Mouse (Mus musculus): ENCODE data around the gene Fgg. TPM values are rescaled to one million over a fixed set of nuclear protein-coding genes. Genes with fewer than 3 reads are reported as not detected.

The Fgg gene
- polyA plus RNA-seq, 1 experiment from 2014 or later: 0.11 TPM

- H3K4me3 ChIP-seq (replicated peaks; ENCODE audit: low read length): no peak overlapping the region
- WGBS: 87% methylated on average over 4 of the region's 4 CpGs
Measured at GRCm38 (mm10) chr3:83039666-83040065, 32.1 kb downstream of the Fgg start.

GRCm38 (mm10) chr3:83042451-83042850, 34.9 kb downstream of the Fgg start:
- H3K9ac ChIP-seq (replicated peaks; ENCODE audit: low read depth, low read length): no peak overlapping the region
- H3K27me3 ChIP-seq (replicated peaks; ENCODE audit: control insufficient read depth, insufficient read depth, low read length): no peaks in the 10 kb centered on the region
- no peaks in the 10 kb centered on the region for H3K4me1 ChIP-seq (replicated peaks; ENCODE audit: control insufficient read depth, insufficient read depth, low read length)
- H3K36me3 ChIP-seq (ENCODE audit: control insufficient read depth, insufficient read depth): no peaks in the 10 kb centered on the region
- H3K4me2 ChIP-seq (ENCODE audit: low read length): no peak overlapping the region
- no peaks in the 10 kb centered on the region for H3K9me3 ChIP-seq (ENCODE audit: control insufficient read depth, low read length)
- H3K4me3 ChIP-seq (replicated peaks; ENCODE audit: low read length): no peak overlapping the region
- no peak overlapping the region for H3K27ac ChIP-seq (ENCODE audit: low read length)
- WGBS: 92% methylated on average over 5 of the region's 5 CpGs
- ATAC-seq: no peak

More at GRCm38 (mm10) chr3:83039666-83040065, 32.1 kb downstream of the Fgg start:
- no peaks in the 10 kb centered on the region for H3K4me1 ChIP-seq (replicated peaks; ENCODE audit: control insufficient read depth, insufficient read depth, low read length)
- no peaks in the 10 kb centered on the region for H3K27me3 ChIP-seq (replicated peaks; ENCODE audit: control insufficient read depth, insufficient read depth, low read length)
- no peaks in the 10 kb centered on the region for H3K36me3 ChIP-seq (ENCODE audit: control insufficient read depth, insufficient read depth)
- ATAC-seq: no peak
- no peak overlapping the region for H3K27ac ChIP-seq (ENCODE audit: low read length)
- H3K9ac ChIP-seq (replicated peaks; ENCODE audit: low read depth, low read length): no peak overlapping the region
- no peaks in the 10 kb centered on the region for H3K9me3 ChIP-seq (ENCODE audit: control insufficient read depth, low read length)
- no peak overlapping the region for H3K4me2 ChIP-seq (ENCODE audit: low read length)

- Histone ChIP-seq H3K9ac (replicated peaks; ENCODE audit: low read depth, low read length) (no peak overlapping the region), H3K4me3 (replicated peaks; ENCODE audit: low read length) (no peak overlapping the region), H3K4me2 (ENCODE audit: low read length) (no peak overlapping the region), H3K36me3 (ENCODE audit: control insufficient read depth, insufficient read depth) (no peaks in the 10 kb centered on the region), H3K27me3 (replicated peaks; ENCODE audit: control insufficient read depth, insufficient read depth, low read length) (no peaks in the 10 kb centered on the region), H3K9me3 (ENCODE audit: control insufficient read depth, low read length) (no peaks in the 10 kb centered on the region), H3K4me1 (replicated peaks; ENCODE audit: control insufficient read depth, insufficient read depth, low read length) (no peaks in the 10 kb centered on the region), H3K27ac (ENCODE audit: low read length) (no peak overlapping the region)
- WGBS: 91% methylated on average over 11 of the region's 11 CpGs
- ATAC-seq: no peak
Measured at GRCm38 (mm10) chr3:83046649-83047048, 39.1 kb downstream of the Fgg start.

GRCm38 (mm10) chr3:83049680-83050079, 42.2 kb downstream of the Fgg start, which contains the start of gene Fgb:
Fgb (minus strand) TSS chr3:83049863.
- H3K4me2 ChIP-seq (ENCODE audit: low read length): no peak within 1 kb of the TSS
- no peaks in the 10 kb centered on the region for H3K27me3 ChIP-seq (replicated peaks; ENCODE audit: control insufficient read depth, insufficient read depth, low read length)
- H3K27ac ChIP-seq (ENCODE audit: low read length): no peak within 1 kb of the TSS
- H3K9ac ChIP-seq (replicated peaks; ENCODE audit: low read depth, low read length): no peak within 1 kb of the TSS
- H3K36me3 ChIP-seq (ENCODE audit: control insufficient read depth, insufficient read depth): no peaks in the 10 kb centered on the region
- H3K4me1 ChIP-seq (replicated peaks; ENCODE audit: control insufficient read depth, insufficient read depth, low read length): no peaks in the 10 kb centered on the region
- 91% methylated on average over 8 of the region's 8 CpGs for WGBS
- no peak for ATAC-seq
- H3K4me3 ChIP-seq (replicated peaks; ENCODE audit: low read length): no peak within 1 kb of the TSS
- H3K9me3 ChIP-seq (ENCODE audit: control insufficient read depth, low read length): no peaks in the 10 kb centered on the region

- WGBS: 78% methylated on average over 5 of the region's 5 CpGs
- no peaks in the 10 kb centered on the region for H3K9me3 ChIP-seq (ENCODE audit: control insufficient read depth, low read length)
Measured at GRCm38 (mm10) chr3:83050661-83051060, 43.1 kb downstream of the Fgg start.

GRCm38 (mm10) chr3:83052102-83052501, 44.6 kb downstream of the Fgg start:
- Histone ChIP-seq H3K4me1 (replicated peaks; ENCODE audit: control insufficient read depth, insufficient read depth, low read length) (peaks cover 9% of the 10 kb centered on the region), H3K9me3 (ENCODE audit: control insufficient read depth, low read length) (no peaks in the 10 kb centered on the region), H3K27me3 (replicated peaks; ENCODE audit: control insufficient read depth, insufficient read depth, low read length) (no peaks in the 10 kb centered on the region), H3K9ac (replicated peaks; ENCODE audit: low read depth, low read length) (no peak overlapping the region), H3K4me2 (ENCODE audit: low read length) (no peak overlapping the region), H3K36me3 (ENCODE audit: control insufficient read depth, insufficient read depth) (no peaks in the 10 kb centered on the region), H3K27ac (ENCODE audit: low read length) (no peak overlapping the region), H3K4me3 (replicated peaks; ENCODE audit: low read length) (no peak overlapping the region)
- WGBS: 90% methylated on average over 5 of the region's 5 CpGs
- ATAC-seq: no peak

More at GRCm38 (mm10) chr3:83050661-83051060, 43.1 kb downstream of the Fgg start:
- Histone ChIP-seq H3K4me1 (replicated peaks; ENCODE audit: control insufficient read depth, insufficient read depth, low read length) (no peaks in the 10 kb centered on the region), H3K4me2 (ENCODE audit: low read length) (no peak overlapping the region), H3K27me3 (replicated peaks; ENCODE audit: control insufficient read depth, insufficient read depth, low read length) (no peaks in the 10 kb centered on the region), H3K36me3 (ENCODE audit: control insufficient read depth, insufficient read depth) (no peaks in the 10 kb centered on the region), H3K27ac (ENCODE audit: low read length) (no peak overlapping the region), H3K4me3 (replicated peaks; ENCODE audit: low read length) (no peak overlapping the region), H3K9ac (replicated peaks; ENCODE audit: low read depth, low read length) (no peak overlapping the region)
- no peak for ATAC-seq

- WGBS: 93% methylated on average over 7 of the region's 7 CpGs
Measured at GRCm38 (mm10) chr3:83053126-83053525, 45.6 kb downstream of the Fgg start.

GRCm38 (mm10) chr3:83053758-83054157, 46.2 kb downstream of the Fgg start:
- ATAC-seq: no peak
- Histone ChIP-seq H3K9ac (replicated peaks; ENCODE audit: low read depth, low read length) (no peak overlapping the region), H3K27ac (ENCODE audit: low read length) (no peak overlapping the region), H3K27me3 (replicated peaks; ENCODE audit: control insufficient read depth, insufficient read depth, low read length) (no peaks in the 10 kb centered on the region), H3K4me1 (replicated peaks; ENCODE audit: control insufficient read depth, insufficient read depth, low read length) (peaks cover 9% of the 10 kb centered on the region), H3K4me2 (ENCODE audit: low read length) (no peak overlapping the region), H3K9me3 (ENCODE audit: control insufficient read depth, low read length) (no peaks in the 10 kb centered on the region), H3K4me3 (replicated peaks; ENCODE audit: low read length) (no peak overlapping the region), H3K36me3 (ENCODE audit: control insufficient read depth, insufficient read depth) (0 out of 2 replicates have a peak, but pooled peaks cover 3% of the 10 kb centered on the region)
- 34% methylated on average over 10 of the region's 10 CpGs for WGBS

More at GRCm38 (mm10) chr3:83053126-83053525, 45.6 kb downstream of the Fgg start:
- Histone ChIP-seq H3K4me1 (replicated peaks; ENCODE audit: control insufficient read depth, insufficient read depth, low read length) (peaks cover 9% of the 10 kb centered on the region), H3K9me3 (ENCODE audit: control insufficient read depth, low read length) (no peaks in the 10 kb centered on the region), H3K27me3 (replicated peaks; ENCODE audit: control insufficient read depth, insufficient read depth, low read length) (no peaks in the 10 kb centered on the region), H3K4me3 (replicated peaks; ENCODE audit: low read length) (no peak overlapping the region), H3K4me2 (ENCODE audit: low read length) (no peak overlapping the region), H3K27ac (ENCODE audit: low read length) (no peak overlapping the region), H3K9ac (replicated peaks; ENCODE audit: low read depth, low read length) (no peak overlapping the region), H3K36me3 (ENCODE audit: control insufficient read depth, insufficient read depth) (0 out of 2 replicates have a peak, but pooled peaks cover 3% of the 10 kb centered on the region)
- no peak for ATAC-seq

- no peaks in the 10 kb centered on the region for H3K27me3 ChIP-seq (replicated peaks; ENCODE audit: control insufficient read depth, insufficient read depth, low read length)
- ATAC-seq: no peak
- WGBS: 38% methylated on average over 13 of the region's 13 CpGs
Measured at GRCm38 (mm10) chr3:83054759-83055158, 47.2 kb downstream of the Fgg start.

More at GRCm38 (mm10) chr3:83054759-83055158, 47.2 kb downstream of the Fgg start:
- H3K9me3 ChIP-seq (ENCODE audit: control insufficient read depth, low read length): no peaks in the 10 kb centered on the region
- H3K4me1 ChIP-seq (replicated peaks; ENCODE audit: control insufficient read depth, insufficient read depth, low read length): peaks cover 9% of the 10 kb centered on the region
- no peak overlapping the region for H3K27ac ChIP-seq (ENCODE audit: low read length)
- peaks cover 9% of the 10 kb centered on the region; the same call in 1 of the 2 replicates for H3K36me3 ChIP-seq (ENCODE audit: control insufficient read depth, insufficient read depth)
- peak overlapping the region; percentile 89 for H3K4me3 ChIP-seq (replicated peaks; ENCODE audit: low read length)
- peak overlapping the region; percentile 38 for H3K4me2 ChIP-seq (ENCODE audit: low read length)
- no peak overlapping the region for H3K9ac ChIP-seq (replicated peaks; ENCODE audit: low read depth, low read length)

Data from forebrain, embryonic 16.5 days (tissue).